Mouse (Mus musculus): ENCODE results near the gene Pole2. TPM values are rescaled to one million over a fixed set of nuclear protein-coding genes. Genes with fewer than 3 reads are reported as not detected.

The Pole2 gene
- total and polyA plus RNA-seq, 3 experiments = 14.4 to 89.5 (median 18.0) TPM

DNA sequence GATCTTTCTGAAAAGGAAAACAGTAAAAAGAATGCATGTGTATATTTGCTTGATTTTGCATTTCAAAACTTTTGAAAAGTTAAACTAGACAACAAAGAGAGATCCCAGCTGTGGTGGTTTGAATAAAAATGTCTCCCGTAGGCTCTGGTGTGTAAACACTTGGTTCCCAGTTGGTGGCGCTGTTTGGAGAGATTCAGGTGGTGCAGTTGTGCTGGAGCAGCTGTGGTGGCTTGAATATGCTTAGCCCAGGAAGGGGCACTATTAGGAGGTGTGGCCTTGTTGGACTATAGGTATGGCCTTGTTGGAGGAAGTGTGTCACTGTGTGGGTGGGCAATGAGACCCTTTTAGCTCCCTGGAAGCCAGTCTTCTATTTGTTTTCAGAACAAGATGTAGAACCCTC, 1.3 kb upstream of the Pole2 start:
- peaks cover 0 to 7% of the 10 kb centered on the region in 2 experiments; a peak in 3 of 4 replicates for H3K4me1 ChIP-seq (ENCODE audit: control insufficient read depth in 1 of 2, insufficient read depth in 2 of 2, low read length in 2 of 2)
- H3K79me2 ChIP-seq (ENCODE audit: control insufficient read depth, insufficient read depth, low read length, poor library complexity) = no peaks in the 10 kb centered on the region; the same call in 1 of the 2 replicates
- H3K36me3 ChIP-seq (ENCODE audit: control insufficient read depth in 1 of 2, insufficient read depth in 2 of 2, low read length in 2 of 2) = peaks cover 0 to 4% of the 10 kb centered on the region in 2 experiments; a peak in 2 of 4 replicates
- no peaks in the 10 kb centered on the region for H3K27me3 ChIP-seq (ENCODE audit: control insufficient read depth in 1 of 2, insufficient read depth in 2 of 2, low read length in 2 of 2)
- peak; percentile 71 for DNase-seq (ENCODE audit: low read depth, low spot score)
- H3K4me3 ChIP-seq (ENCODE audit: control insufficient read depth in 1 of 2, insufficient read depth in 1 of 2, low read depth in 2 of 2, low read length in 2 of 2) = no peak overlapping the region
- no peak overlapping the region for H3K9ac ChIP-seq (ENCODE audit: control insufficient read depth, low read depth, low read length, poor library complexity, severe bottlenecking)
- no peaks in the 10 kb centered on the region for H3K9me3 ChIP-seq (replicated peaks; ENCODE audit: insufficient read depth, low read length)
- peak; percentile 46 to 67 (median 63) for TF ChIP-seq CTCF (IDR thresholded peaks at IDR 0.05 in 2 of 3, conservative IDR thresholded peaks at IDR 0.05 in 1 of 3; ENCODE audit: control insufficient read depth in 1 of 3, insufficient read depth in 1 of 3, low read depth in 2 of 3, low read length in 3 of 3, poor library complexity in 1 of 3, severe bottlenecking in 1 of 3)
- TF ChIP-seq ZNF384 (IDR thresholded peaks at IDR 0.05; ENCODE audit: low read depth, low read length) = 0 out of 2 replicates have a peak, but pooled peaks have one; percentile 21
- TF ChIP-seq CHD1 (IDR thresholded peaks at IDR 0.05; ENCODE audit: low read depth, low read length) = no peak
- peak; percentile 41 for TF ChIP-seq RAD21 (IDR thresholded peaks at IDR 0.05; ENCODE audit: low read depth, low read length)
- TF ChIP-seq GATA1 (IDR thresholded peaks at IDR 0.05; ENCODE audit: low read depth, low read length) = no peak
- no peak for TF ChIP-seq MAX (IDR thresholded peaks at IDR 0.05; ENCODE audit: low read length)
- 0 out of 2 replicates have a peak, but pooled peaks have one; percentile 13 for TF ChIP-seq ZC3H11A (IDR thresholded peaks at IDR 0.05; ENCODE audit: low read depth, low read length)
- TF ChIP-seq SIN3A (IDR thresholded peaks at IDR 0.05; ENCODE audit: low read length) = peak; percentile 39; the same call in 1 of the 2 replicates
- no peak for TF ChIP-seq POLR2AphosphoS2 (IDR thresholded peaks at IDR 0.05; ENCODE audit: low read length)
- TF ChIP-seq SMC3 (IDR thresholded peaks at IDR 0.05; ENCODE audit: low read depth, low read length) = peak; percentile 53
- TF ChIP-seq POLR2A (IDR thresholded peaks at IDR 0.05; ENCODE audit: control insufficient read depth in 1 of 2, insufficient read depth in 1 of 2, low read depth in 1 of 2, low read length in 2 of 2, poor library complexity in 1 of 2) = no peak
- TF ChIP-seq TAL1 (IDR thresholded peaks at IDR 0.05; ENCODE audit: low read length) = no peak
- TF ChIP-seq USF2 (IDR thresholded peaks at IDR 0.05; ENCODE audit: borderline replicate concordance in 1 of 2, insufficient read depth in 1 of 2, low read depth in 1 of 2, low read length in 2 of 2) = no peak
- H3K27ac ChIP-seq (ENCODE audit: control insufficient read depth, low read depth, low read length) = no peak overlapping the region

DNA sequence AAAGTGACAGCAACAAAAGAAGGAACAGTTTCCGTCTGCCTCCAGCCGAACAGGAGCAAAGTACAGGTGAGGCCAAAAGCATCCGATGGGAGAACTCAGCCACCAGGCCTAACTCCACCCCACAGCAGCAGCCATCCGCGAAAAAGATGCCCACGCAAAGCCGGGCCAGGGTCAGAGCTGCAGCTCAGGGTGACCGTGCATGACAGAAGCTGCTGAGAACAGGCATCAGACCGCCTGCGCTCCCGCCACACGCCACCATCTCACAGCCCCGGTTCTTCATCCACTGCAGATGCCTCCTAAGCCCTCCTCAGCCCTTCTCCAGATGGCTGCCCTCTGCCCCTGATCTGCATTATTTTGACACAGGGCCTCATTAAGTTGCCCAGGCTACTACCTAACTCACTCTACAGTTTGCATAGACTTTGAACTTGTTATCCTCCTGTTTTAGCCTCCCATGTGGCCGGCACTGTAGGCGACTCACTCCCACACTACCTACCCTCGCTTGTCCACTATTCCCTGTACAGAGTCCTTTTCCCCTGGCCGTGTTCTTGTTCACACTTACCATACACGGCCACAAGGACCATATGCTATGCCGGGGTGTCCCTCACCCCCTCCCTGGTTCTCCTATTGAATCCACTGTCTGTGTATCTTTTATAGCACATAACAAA, 7.2 kb downstream of the Pole2 start:
- no peak overlapping the region for H3K4me3 ChIP-seq (ENCODE audit: control insufficient read depth in 1 of 2, insufficient read depth in 1 of 2, low read depth in 2 of 2, low read length in 2 of 2)
- no peak for TF ChIP-seq TBP (IDR thresholded peaks at IDR 0.05; ENCODE audit: low read depth, low read length)
- no peak for TF ChIP-seq NRF1 (IDR thresholded peaks at IDR 0.05; ENCODE audit: insufficient read depth, low read depth, low read length, poor library complexity, severe bottlenecking)
- TF ChIP-seq EP300 (IDR thresholded peaks at IDR 0.05; ENCODE audit: low read depth in 1 of 2, low read length in 2 of 2) = no peak
- TF ChIP-seq SMC3 (IDR thresholded peaks at IDR 0.05; ENCODE audit: low read depth, low read length) = no peak
- no peak for TF ChIP-seq NELFE (IDR thresholded peaks at IDR 0.05; ENCODE audit: low read depth, low read length)
- no peak for TF ChIP-seq GABPA (IDR thresholded peaks at IDR 0.05; ENCODE audit: low read depth, low read length)
- no peak for TF ChIP-seq UBTF (IDR thresholded peaks at IDR 0.05; ENCODE audit: borderline replicate concordance, insufficient read depth, low read depth, low read length)
- TF ChIP-seq MEF2A (IDR thresholded peaks at IDR 0.05; ENCODE audit: extremely low read depth, insufficient replicate concordance, low read depth, low read length, poor library complexity, severe bottlenecking) = no peak
- TF ChIP-seq POLR2AphosphoS5 (IDR thresholded peaks at IDR 0.05; ENCODE audit: borderline replicate concordance, low read depth, low read length) = no peak
- TF ChIP-seq ETS1 (IDR thresholded peaks at IDR 0.05; ENCODE audit: low read depth, low read length) = no peak
- TF ChIP-seq MYB (IDR thresholded peaks at IDR 0.05; ENCODE audit: low read depth, low read length) = no peak
- no peak for TF ChIP-seq MXI1 (IDR thresholded peaks at IDR 0.05; ENCODE audit: low read depth, low read length)
- TF ChIP-seq E2F4 (IDR thresholded peaks at IDR 0.05; ENCODE audit: borderline replicate concordance, low read depth, low read length) = no peak
- no peak for TF ChIP-seq TCF12 (IDR thresholded peaks at IDR 0.05; ENCODE audit: low read depth, low read length)
- H3K9ac ChIP-seq (ENCODE audit: control insufficient read depth, low read depth, low read length, poor library complexity, severe bottlenecking) = no peak overlapping the region
- H3K27ac ChIP-seq (ENCODE audit: control insufficient read depth, low read depth, low read length) = no peak overlapping the region
- no peaks in the 10 kb centered on the region for H3K27me3 ChIP-seq (ENCODE audit: control insufficient read depth in 1 of 2, insufficient read depth in 2 of 2, low read length in 2 of 2)
- no peaks in the 10 kb centered on the region for H3K4me1 ChIP-seq (ENCODE audit: control insufficient read depth in 1 of 2, insufficient read depth in 2 of 2, low read length in 2 of 2)
- H3K36me3 ChIP-seq (ENCODE audit: control insufficient read depth in 1 of 2, insufficient read depth in 2 of 2, low read length in 2 of 2) = no peaks in the 10 kb centered on the region; a peak in 2 of 4 replicates
- H3K9me3 ChIP-seq (replicated peaks; ENCODE audit: insufficient read depth, low read length) = no peaks in the 10 kb centered on the region
- H3K79me2 ChIP-seq (ENCODE audit: control insufficient read depth, insufficient read depth, low read length, poor library complexity) = no peaks in the 10 kb centered on the region
- no peak for DNase-seq (ENCODE audit: low read depth, low spot score)

Data from MEL (cell line).